Mouse (Mus musculus) T-cell, adult 2 months (primary cell): Measurements from ENCODE around the gene Nr6a1.

Experiments
- DNase-seq: peaks from one replicate; pipeline ENCODE4 v3.0.0; 2022; ENCODE audit warnings: low spot score

Nr6a1 gene

DNA sequence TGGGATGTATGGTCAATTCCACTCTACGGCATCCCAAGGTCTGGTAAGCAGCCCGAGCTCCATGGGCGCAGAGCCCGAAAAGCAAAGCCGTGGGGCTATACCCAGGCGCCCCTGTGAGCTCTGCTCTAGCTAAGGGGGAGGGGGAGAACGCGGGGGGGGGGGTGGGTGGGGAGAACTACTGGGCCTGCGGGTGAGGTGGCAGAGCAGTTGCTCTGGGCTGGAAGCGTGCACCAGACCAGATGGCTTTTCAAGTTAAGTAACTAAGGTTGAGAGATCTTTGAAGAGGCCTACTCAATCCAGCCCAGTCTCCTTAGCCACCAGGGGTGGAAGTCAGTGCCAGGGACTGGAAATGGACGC is 214.7 kb downstream of the Nr6a1 start:
- DNase-seq, result no peak

DNA sequence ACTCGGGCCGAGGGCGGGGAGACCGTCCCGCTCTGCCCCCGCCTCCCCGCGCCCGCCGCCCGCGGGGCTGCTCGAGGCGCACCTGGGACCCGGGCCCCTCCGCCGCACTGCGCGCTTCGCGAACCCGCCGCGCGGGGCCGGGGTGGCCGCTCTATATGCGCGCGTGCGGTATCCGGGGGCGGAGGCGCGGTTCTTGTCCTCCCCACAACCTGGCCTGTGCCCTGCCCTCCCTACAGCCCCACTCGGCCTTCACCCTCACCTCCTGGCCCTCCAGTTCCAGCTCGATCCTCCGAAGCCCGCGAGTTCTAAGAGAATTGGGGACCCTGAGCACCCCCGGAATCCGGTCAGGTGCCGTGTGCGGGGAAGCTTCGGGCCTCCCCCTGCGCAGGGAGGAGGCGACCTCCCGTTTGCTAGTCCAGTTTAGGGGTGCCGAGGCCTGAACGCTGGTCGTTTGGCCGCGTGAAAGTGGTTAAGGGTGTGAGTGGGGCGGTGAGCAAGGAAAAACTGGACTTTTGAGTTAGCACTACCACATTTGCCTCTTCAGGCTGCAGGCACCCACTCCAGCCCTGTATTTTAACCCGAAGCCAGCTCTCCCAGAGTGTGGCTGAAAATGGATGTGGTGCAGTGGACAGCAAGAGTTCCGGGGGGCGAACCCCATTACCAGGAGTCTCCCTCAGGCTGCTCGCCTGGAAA is 215.3 kb downstream of the Nr6a1 start:
- no peak for DNase-seq

DNA sequence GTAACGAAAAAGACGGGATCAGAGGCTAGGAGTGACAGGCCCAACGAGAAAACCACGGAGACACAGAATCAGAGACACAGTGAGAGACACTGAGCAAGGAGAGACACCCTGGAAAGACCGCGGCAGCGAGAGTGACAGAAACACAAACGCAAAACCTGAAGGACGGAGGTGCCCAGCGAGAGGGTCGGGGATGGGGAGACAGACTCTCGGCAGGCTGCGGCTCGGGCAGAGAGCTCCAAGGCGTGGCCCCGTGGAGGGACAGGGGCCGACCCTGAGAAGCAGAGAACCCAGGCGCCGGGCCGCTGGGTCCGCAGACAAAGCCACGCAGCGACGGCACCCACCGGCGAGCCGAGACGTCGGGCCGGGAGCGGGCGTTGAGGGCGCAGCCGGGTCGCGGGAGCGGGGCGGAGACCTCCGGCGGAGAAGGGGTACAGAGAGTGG is 216.0 kb downstream of the Nr6a1 start:
- DNase-seq, result no peak

DNA sequence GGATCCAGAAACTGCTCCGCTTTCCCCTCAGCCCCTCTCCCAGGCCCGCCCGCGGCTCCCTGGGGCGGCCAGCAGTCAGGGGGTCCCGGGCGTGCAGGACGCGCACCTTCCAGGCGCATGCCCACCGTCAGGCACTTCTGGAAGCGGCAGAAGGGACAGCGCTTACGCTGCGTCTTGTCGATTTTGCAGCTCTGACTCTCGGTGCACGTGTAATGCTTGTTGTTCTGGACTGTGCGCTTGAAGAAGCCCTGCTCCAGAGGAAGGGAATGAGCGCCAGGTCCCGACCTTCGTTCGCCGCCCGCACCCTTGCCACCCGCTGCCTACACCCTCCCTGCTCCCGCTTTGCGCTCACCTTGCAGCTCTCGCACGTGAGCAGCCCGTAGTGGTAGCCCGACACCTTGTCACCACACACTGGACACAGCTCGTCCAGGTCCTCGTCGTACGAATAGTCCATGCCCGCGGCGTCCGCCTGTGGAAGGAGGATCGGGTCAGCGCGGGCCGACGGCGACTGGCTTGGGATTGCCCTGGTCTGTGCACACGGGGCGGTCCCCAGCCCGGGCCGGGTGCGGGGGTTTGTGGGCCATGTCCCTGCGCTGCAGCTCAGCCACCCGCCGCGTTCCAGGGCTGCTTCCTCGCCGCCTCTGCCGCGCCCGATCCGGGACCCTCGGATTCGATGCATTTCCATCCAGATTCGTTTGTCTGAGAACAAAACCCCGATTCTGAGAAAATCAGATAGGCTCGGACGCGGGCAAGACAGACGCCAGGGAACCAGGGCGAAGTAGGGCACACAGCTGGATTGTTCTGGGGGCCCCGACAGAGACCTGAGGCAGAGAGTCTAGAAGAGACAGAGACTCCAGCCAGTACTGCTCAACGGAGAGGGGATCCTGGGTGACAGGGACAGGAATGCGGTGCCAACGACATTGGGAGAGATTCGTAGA is 216.9 kb downstream of the Nr6a1 start:
- no peak for DNase-seq

DNA sequence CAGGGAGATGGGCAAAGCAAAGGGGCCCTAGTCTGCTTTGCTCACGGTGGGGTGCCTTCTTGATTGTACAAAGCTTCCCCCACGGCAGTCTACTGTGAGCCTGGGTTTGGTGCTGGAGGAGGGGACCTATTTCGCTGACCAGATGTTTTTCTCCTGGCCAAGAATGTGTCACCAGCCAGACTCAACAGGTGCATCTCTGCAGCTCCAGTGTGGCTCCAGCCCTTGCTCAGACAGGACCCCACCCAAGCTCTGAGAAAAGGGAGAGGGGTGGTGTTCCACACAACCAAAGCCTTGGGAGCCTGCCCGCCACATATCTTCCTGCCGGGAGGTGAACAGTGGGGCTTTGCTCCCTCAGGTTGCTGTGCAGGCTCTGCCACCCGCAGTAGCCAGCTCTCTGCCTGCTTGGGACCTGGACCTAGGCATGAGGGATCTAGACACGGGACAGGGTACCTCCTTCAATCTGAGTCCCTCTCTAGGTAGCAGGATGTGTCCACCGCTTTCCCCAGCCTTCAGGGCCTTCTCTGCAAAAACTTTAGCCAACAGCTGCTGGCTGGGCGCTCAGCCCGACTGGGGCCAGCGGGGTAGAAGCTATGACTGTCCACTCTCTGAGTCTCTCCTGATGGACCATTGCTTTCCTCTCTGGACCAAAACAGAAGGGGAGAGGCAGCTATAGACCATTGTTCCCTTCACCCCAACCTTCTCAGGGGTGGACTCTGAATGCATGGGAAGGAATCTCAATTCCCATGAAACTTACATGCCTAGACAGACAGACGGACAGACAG is 218.4 kb downstream of the Nr6a1 start:
- no peak for DNase-seq

DNA sequence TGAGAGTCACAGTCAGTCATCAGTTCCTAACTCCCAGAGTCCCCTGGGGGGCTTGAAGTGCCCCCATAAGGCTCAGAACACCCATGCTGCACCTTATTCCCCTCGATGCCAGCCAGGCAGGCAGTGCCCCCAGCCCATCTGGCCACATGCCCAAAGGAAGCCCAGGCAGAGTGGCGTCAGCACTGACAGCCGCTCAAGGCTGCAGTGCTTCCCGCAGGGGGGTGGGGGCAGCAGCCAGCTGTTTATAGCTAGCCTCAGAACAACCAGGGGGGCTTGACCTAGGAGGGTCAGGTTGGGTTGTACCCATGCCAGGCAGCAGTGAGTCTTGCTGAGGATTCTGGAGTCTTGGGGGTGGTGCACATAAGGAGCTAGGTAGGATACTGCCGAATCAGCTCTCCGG is 220.8 kb downstream of the Nr6a1 start:
- DNase-seq, result no peak

DNA sequence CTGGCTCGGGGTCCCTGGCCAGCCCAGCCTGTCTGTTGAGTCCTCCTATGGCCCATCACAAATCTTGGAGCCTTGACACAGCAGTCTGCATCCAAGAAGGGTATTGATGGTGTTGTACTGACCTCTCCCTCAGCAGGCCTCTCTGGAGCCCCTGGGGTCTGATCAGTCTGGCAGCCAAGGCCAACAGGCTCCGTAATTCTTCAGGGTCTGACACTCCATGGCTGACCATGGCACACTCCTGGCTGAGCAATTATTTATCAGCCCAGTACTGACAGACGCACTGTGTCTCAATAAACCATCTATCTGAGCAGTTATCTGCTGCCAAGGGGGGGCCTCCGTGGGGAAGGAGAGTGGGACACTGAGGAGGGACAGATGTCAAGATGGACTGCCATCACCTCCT is 222.5 kb downstream of the Nr6a1 start:
- DNase-seq, result no peak

DNA sequence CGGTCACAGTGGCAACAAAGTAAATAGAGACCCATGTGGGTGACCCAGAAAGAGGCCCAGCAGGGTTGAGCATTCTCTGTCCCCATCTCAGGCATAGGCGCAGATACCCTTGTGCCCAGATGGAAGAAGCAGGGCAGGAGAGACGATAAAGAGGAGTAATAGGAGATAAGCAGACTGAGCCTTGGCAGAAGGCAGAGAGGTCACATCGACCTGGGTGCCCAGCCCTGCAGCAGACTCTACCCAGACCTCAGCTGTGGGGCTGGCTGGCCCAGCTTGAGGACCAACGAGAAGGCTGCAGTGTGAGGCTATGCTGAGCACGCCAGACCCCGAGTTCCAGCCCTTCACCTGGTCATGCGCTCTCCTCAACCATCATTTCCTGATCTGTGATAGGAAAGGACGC is 223.2 kb downstream of the Nr6a1 start:
- DNase-seq, result no peak

DNA sequence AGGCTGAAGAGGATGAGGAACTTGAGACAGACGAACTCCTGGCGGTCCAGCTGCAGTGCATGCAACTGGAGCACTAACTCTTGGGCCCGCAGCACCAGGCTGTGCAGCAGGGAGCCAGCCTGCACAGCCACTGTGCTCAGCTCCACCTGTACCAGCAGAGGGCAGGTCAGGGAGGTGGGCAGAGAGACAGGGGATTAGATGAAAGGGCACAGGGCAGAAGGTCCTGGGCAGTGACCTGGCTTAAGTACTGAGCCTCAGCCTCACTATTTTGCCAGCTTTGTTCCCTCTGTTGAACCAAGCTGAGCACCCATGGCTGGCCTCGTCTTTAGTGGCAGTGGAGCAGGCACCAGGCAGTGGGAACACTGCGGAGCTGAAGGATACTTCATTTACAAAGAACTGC is 227.3 kb downstream of the Nr6a1 start:
- no peak for DNase-seq

DNA sequence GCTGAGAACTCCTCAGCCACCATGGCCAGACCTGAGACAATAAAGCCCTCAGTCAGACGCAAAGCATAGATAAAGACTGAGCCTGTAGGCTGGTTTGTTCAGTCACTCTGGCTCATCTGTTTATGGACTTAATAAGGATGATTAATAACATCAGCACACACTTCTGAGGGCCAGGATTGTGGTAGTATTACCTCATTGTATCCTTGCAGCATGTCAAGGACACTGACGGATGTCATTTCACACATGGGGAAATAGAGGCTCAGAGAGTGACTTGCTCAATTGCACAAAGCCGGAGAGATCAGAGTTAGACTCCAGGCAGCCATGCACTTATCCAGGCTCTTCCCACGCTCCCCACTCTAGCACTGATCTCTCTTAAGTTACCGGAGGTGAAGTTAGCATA is 228.9 kb downstream of the Nr6a1 start:
- DNase-seq, result no peak

DNA sequence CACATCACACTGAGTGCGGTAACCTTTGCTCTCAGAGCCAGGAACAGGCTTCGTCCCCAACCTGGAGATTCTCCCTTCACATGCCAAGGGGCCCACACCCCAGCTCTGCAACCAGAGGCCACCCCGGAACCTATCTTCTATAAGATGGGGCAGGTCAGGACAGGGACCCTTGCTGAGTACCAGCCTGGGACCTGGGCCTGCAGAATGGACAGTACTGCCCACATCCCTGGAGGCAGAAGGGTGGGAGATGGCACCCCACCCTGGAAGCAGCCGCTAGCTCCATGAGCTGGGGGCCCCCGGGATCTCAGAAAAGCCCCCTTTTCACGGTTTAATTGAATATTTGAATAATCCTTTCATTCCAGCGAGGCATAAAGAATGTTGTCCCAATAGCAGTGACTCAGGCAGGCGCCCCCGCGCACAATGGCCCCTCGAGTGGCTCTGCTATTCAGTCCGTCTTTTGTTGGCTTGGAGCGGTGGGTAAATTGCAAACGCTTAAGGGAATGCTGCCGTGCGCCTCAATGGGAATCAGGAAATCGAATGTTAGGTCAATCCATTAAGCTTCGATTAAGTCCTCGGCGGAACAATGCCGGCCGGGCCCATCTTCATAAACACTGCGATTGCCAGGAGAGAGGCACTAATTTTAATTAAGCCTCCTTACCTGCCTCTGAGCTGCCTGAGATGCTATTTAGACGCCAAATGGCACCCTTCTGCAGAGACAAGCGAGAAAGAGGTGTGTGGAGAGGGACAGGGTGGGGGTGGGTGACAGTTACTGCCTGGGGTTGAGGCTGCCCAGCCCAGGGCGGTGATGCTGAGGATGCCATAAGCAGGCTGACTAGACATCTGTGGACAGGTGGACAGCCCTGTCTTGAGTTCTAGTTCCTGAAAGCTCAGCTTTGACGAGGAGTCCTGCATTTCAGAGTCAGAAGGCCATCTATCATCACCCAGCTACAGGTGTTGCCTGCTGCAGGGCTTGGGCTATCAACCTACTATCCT is 230.1 kb downstream of the Nr6a1 start:
- no peak for DNase-seq

DNA sequence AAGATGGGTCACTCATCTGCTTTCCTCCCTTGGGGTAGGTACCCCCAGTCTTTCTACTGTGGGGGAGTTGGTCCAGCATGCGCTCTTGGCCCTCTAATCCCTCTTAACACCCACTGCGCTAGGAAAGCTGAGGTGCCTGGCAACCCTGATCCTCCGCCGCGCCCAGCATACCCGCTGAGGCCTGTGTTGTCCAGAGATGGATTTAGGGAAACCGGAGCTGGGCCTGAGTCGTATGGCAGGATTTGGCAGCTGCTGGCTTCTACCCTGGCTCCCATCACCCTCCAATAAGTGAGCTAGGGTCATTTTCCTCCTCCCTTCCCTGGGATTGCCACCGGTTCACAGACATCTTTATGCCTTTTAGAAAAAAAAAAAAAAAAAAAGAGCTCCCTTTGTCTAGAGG is 231.7 kb downstream of the Nr6a1 start:
- DNase-seq, result no peak

DNA sequence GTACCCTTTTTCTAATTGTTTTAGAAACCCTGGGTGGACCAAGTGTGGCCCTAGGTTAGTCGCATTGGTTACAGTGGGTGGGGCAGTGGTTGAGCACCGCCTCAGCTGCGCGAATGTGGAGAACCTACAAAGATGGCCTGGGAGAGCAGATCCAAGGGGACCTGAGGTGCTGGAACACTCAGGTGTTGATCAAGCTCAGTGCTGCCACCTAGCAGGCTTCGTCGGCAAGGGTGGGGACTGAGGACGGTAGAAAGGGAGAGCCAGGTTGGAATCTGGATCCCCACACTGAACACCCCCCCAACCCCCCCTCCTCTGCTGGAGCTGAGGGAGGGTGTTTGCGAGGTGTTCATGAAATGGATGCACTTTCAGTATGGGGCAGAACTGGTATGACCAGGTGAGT is 235.9 kb downstream of the Nr6a1 start:
- DNase-seq, result no peak

DNA sequence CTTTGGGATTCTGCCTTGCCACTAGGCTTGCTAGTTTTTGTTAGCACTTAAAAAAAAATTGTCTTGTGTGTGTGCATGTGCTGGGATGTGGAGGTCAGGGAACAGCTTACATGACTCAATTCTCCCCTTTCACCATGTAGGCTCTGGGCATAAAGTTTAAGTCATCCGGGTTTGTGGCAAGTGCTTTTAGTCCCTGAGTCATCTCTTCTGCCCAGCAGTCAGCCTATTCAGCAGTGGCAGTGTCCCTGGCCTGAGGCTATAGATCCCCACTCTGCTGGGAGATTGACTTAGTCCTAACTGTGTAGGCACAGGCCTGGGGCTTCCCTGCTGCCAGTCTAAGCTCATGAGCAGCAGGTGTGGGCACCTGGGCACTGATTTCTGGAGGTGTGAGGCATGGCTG is 237.6 kb downstream of the Nr6a1 start:
- DNase-seq, result no peak

DNA sequence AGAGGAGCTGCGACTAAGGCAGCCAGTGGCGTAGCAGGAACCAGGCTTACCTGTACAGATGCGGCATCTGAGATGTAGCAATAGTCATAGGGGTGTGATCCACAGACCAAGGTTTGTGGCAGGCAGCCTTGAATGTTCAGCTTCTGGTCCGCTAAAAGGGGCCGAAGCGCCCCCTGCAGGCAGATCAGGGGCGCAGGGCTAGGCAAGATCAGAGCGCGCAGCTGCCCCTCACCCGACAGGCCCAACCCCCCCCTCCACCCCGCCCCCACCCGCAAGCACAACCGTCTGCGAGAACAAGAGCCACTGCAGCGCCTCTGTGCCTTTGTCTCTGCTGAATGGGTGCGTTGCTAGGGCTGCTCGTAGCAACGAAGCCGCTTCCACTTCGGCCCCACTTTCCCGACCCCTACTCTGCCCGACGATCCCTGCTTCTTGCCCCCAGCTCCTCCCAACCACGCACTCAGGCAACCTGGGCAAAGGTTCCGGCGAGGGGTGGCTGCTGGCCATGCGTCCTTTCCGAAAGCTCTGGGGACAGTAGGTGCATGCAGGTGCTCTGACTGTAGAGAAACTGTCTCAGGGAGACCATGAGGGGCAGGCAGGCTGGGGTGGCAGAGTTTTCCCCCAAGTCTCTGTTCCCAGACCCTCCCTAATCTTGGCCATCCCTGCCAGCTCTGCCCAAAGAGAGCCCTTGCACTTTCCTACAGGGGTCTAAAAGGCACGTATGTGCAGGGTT is 238.5 kb downstream of the Nr6a1 start:
- DNase-seq, result no peak

DNA sequence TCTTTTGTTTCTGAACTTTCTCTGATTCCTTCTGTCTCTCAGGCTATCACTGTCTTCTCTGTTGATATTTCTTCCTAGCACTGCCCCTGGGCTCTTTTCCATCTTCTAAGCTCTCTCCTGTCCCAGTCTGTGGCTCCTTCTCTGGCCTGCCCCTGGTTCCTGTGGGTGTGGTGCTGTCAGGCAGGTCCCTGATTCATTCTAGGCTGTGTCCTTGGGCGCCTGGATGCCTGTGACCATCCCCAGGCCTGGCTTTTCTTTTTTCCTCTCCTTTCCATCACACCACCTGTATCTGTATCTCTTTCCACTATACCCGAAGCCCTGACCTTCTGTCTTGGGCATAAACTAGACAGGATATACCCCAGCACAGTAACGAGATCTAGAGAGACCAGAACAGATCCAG is 241.7 kb downstream of the Nr6a1 start:
- no peak for DNase-seq

DNA sequence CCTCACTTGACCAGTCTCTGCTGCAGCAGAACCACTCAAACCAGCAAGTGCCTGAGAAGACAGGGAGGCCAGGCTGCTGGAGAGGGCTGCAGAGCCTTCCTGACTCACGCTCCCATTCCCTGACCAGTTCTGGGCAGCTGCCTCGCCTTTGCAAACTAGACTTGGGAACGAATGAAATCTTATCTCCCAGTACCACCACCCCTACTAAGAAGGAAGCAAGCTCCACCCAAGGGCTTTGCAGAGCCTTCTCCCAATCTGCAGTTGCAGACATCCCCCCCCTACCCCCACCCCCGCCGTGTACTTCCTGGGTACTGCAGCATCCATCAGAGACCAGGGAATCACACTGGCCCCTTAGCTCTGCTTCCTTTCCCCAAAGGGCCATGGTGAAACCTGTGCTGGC is 244.4 kb downstream of the Nr6a1 start:
- DNase-seq, result no peak

DNA sequence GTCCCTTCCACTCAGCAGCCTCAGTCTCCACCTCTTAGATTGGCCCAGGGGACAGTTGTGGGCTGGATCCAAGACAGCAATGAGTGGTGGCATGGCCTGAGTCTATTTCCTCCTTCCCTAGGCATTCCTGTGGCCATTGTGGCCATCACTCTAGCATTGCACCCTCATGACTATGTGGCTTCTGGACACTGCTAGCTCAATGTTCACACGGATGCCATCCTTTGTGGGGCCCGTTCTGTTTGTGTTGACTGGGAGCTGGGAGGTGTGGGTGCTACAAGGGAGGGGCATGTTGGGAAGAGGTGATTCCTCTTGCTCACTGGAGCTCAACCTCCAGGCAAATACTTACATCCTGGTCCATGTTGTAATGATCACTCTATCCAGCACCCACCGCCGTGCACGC is 245.3 kb downstream of the Nr6a1 start:
- DNase-seq, result no peak

DNA sequence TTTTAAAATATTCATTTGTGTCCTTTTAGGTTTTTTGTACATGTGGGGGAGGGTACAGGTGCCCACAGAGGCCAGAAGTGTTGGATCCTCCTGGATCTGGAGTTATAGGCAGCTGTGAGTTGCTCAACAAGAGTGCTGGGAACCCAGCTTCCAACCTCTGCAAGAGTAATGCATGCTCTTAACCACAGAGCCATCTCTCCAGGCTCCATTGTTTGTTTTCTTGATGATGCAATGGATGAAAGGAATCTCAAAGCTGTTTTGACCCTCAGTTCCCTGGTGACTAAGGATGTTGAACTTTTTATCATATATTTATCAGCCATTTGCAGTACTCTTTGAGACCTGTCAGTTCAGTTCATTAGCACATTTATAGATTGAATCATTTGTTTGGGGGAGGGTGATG is 248.5 kb downstream of the Nr6a1 start:
- DNase-seq, result no peak

DNA sequence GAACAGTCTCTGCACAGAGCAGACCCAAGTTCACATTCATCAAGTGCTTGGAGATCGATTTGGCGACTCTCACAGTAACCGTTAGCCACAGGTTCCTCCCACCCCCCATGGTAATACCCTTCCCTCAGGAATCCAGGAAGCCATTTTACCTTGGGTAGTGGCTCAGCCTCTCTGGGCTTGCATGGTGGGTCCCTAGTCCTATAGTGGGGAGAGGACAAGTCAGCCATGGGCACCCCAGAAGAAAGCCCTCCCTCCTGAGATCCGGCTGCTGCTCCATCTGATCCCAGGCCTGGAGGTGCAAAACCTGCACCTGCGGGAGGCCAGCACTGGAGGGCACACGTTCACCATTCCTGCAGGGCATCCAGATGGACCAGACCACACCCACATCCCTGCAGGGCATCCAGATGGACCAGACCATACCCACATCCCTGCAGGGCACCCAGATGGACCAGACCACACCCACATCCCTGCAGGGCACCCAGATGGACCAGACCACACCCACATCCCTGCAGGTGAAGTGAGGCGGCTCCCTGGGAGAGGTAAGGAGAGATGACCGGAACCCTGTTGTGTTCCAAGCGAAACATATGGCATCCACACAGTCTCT is 252.0 kb downstream of the Nr6a1 start:
- no peak for DNase-seq
